Mouse (Mus musculus) erythroblast, embryonic 14.5 days (primary cell): ENCODE measurements around the gene Aebp1.

ENCODE experiments used
- GATA1 ChIP-seq: IDR thresholded peaks from 2 replicates; pipeline ENCODE4 v1.6.1; 2012; ENCODE audit warnings: low read length, inconsistent platforms, mixed read lengths
- TAL1 ChIP-seq: IDR thresholded peaks from 3 replicates; pipeline ENCODE4 v1.6.1; 2012; ENCODE audit warnings: low read length, inconsistent platforms, mixed read lengths

GRCm38 (mm10) chr11:5913256-5913655 lies 51.5 kb downstream of the Aebp1 start:
- TF ChIP-seq GATA1: no peak
- TF ChIP-seq TAL1: no peak
